Mouse (Mus musculus): Measurements from ENCODE around the gene Lelp1. TPM values are rescaled to one million over a fixed set of nuclear protein-coding genes. Genes with fewer than 3 reads are reported as not detected.

The Lelp1 gene
- not detected for total RNA-seq (2021)

- DNase-seq (ENCODE audit: low spot score): no peak
- intact Hi-C loops (cut with DNase I): no loop called here
Measured at GRCm38 (mm10) chr3:92142644-92143043, at the start of gene Lelp1. TSS of gene Lelp1 (minus strand) at chr3:92142744.

- intact Hi-C loops (cut with DNase I): no loop called here
- DNase-seq (ENCODE audit: low spot score): no peak
Measured at GRCm38 (mm10) chr3:92176880-92177279, 34.3 kb upstream of the Lelp1 start.

- no peak for DNase-seq (ENCODE audit: low spot score)
- intact Hi-C loops (cut with DNase I): no loop called here
Measured at GRCm38 (mm10) chr3:92169847-92170246, 27.3 kb upstream of the Lelp1 start.

- no peak for DNase-seq (ENCODE audit: low spot score)
- intact Hi-C loops (cut with DNase I): loop anchor here (5.0 kb wide), 1 partner anchor 619 kb away; no protein-coding TSS in a partner anchor
Measured at GRCm38 (mm10) chr3:92153322-92153721, 10.8 kb upstream of the Lelp1 start.

GRCm38 (mm10) chr3:92150631-92151277 lies 8.2 kb upstream of the Lelp1 start:
- intact Hi-C loops (cut with DNase I): loop anchor here (2.0 to 5.0 kb wide), 2 partner anchors 360 to 622 kb away; no protein-coding TSS in a partner anchor

GRCm38 (mm10) chr3:92147913-92148312 lies 5.4 kb upstream of the Lelp1 start:
- no peak for DNase-seq (ENCODE audit: low spot score)
- intact Hi-C loops (cut with DNase I): no loop called here

More at GRCm38 (mm10) chr3:92150631-92151277, 8.2 kb upstream of the Lelp1 start:
- no peak for DNase-seq (ENCODE audit: low spot score)

GRCm38 (mm10) chr3:92147420-92147819 lies 4.9 kb upstream of the Lelp1 start:
- intact Hi-C loops (cut with DNase I): no loop called here
- no peak for DNase-seq (ENCODE audit: low spot score)

GRCm38 (mm10) chr3:92123847-92124246 lies 18.7 kb downstream of the Lelp1 start, which contains the start of gene Prr9:
TSS of gene Prr9 (minus strand) at chr3:92123947.
- no peak for DNase-seq (ENCODE audit: low spot score)
- intact Hi-C loops (cut with DNase I): no loop called here

- no peak for DNase-seq (ENCODE audit: low spot score)
- intact Hi-C loops (cut with DNase I): no loop called here
Measured at GRCm38 (mm10) chr3:92120902-92121301, 21.6 kb downstream of the Lelp1 start.

GRCm38 (mm10) chr3:92117930-92118329 lies 24.6 kb downstream of the Lelp1 start:
- intact Hi-C loops (cut with DNase I): no loop called here
- no peak for DNase-seq (ENCODE audit: low spot score)

- no peak for DNase-seq (ENCODE audit: low spot score)
- intact Hi-C loops (cut with DNase I): no loop called here
Measured at GRCm38 (mm10) chr3:92111526-92111925, 31.0 kb downstream of the Lelp1 start.

- intact Hi-C loops (cut with DNase I): no loop called here
- no peak for DNase-seq (ENCODE audit: low spot score)
Measured at GRCm38 (mm10) chr3:92110790-92111189, 31.8 kb downstream of the Lelp1 start.

GRCm38 (mm10) chr3:92106582-92106981 lies 36.0 kb downstream of the Lelp1 start:
- no peak for DNase-seq (ENCODE audit: low spot score)

More at GRCm38 (mm10) chr3:92106582-92106981, 36.0 kb downstream of the Lelp1 start:
- intact Hi-C loops (cut with DNase I): loop anchor here (1.0 kb wide), 1 partner anchor 56 kb away; no protein-coding TSS in a partner anchor

Other genes starting within 250 kb of the Lelp1 start
- not detected for gene Pglyrp3, start 128.2 kb downstream of the Lelp1 start, total RNA-seq (2021)
- gene Lor, start 59.6 kb downstream of the Lelp1 start, total RNA-seq (2021): not detected
- gene Prr9, start 18.8 kb downstream of the Lelp1 start, total RNA-seq (2021): not detected
- gene Sprr2a1, start 73.1 kb upstream of the Lelp1 start, total RNA-seq (2021): not detected
- 1 to 10 TPM; 1.1 to 1.5 TPM for gene Sprr2a2, start 73.2 kb upstream of the Lelp1 start, total RNA-seq (2021)
- not detected for gene Sprr2a3, start 142.7 kb upstream of the Lelp1 start, total RNA-seq (2021)
- gene Sprr2b, start 173.9 kb upstream of the Lelp1 start, total RNA-seq (2021): not detected
- gene Sprr2d, start 196.4 kb upstream of the Lelp1 start, total RNA-seq (2021): not detected
- not detected for gene Sprr2e, start 209.4 kb upstream of the Lelp1 start, total RNA-seq (2021)
- gene Sprr2f, start 222.4 kb upstream of the Lelp1 start, total RNA-seq (2021): not detected
- gene Sprr2h, start 242.9 kb upstream of the Lelp1 start, total RNA-seq (2021): not detected

Data from heart, postnatal 25 days (tissue).